Mouse (Mus musculus) cortical plate, adult 2 months (tissue): ENCODE measurements around the gene Sox30. TPM values are rescaled to one million over a fixed set of nuclear protein-coding genes. Genes with fewer than 3 reads are reported as not detected.

Source experiments
- H3K27ac ChIP-seq: fragments of 200-500 bp; 2 replicates; pipeline ENCODE4 v1.5.1; 2012; ENCODE audit warnings: low read length, control low read depth, inconsistent platforms; ENCODE audit not compliant: insufficient read depth
- H3K4me1 ChIP-seq: fragments of 200-500 bp; 2 replicates; pipeline ENCODE4 v1.6.1; 2011; ENCODE audit warnings: low read length; ENCODE audit not compliant: control insufficient read depth, insufficient read depth
- H3K4me3 ChIP-seq: fragments of 200-500 bp; 2 replicates; pipeline ENCODE4 v1.5.1; 2011; ENCODE audit warnings: mild to moderate bottlenecking, low read length, control low read depth; ENCODE audit not compliant: insufficient read depth
- CTCF ChIP-seq: fragments of 200-500 bp; IDR thresholded peaks from 2 replicates; pipeline ENCODE4 v1.5.1; 2011; ENCODE audit warnings: mild to moderate bottlenecking, control low read depth, low read length; ENCODE audit not compliant: insufficient read depth; ENCODE audit errors: extremely low read depth
- POLR2A ChIP-seq: fragments of 200-500 bp; IDR thresholded peaks from 2 replicates; pipeline ENCODE4 v1.6.1; 2011; ENCODE audit warnings: mild to moderate bottlenecking, low read length, control low read depth; ENCODE audit not compliant: insufficient read depth; ENCODE audit errors: extremely low read depth
- polyA plus RNA-seq: library from polyadenylated mRNA; depleted of rRNA; stranded (reverse); fragments of >200 nt; gene quantifications from 2 replicates; pipeline ENCODE4 v1.2.3, GENCODE M21; 2012

Sox30 gene
- polyA plus RNA-seq, 1 experiment: 0.04 TPM

DNA sequence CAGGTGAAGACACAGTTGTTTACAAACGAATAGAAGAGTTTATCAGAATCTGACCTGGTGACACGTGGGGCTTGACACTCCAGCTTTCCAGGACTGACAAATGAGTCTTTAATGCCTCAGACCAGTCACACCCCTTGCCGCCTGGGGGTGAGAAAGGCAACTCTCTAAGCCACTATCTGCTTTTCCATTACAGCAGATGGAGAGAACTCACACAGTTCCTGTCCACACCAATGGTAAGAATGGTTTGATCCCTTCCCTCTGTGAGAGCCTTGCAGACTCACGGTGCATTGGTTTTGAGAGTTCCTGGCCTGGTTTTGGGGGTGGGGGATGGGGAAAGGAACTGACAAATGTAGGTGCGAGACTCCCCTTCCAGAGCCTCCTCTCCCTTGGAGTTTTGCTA is 74.2 kb downstream of the Sox30 start:
- Histone ChIP-seq H3K4me3 (no peak overlapping the region), H3K27ac (no peak overlapping the region), H3K4me1 (no peaks in the 10 kb centered on the region; the same call in 1 of the 2 replicates)
- TF ChIP-seq POLR2A (no peak), CTCF (no peak)

- Histone ChIP-seq H3K4me1 (no peaks in the 10 kb centered on the region; the same call in 1 of the 2 replicates), H3K27ac (no peak overlapping the region), H3K4me3 (peak overlapping the region; percentile 75)
- TF ChIP-seq POLR2A (no peak), CTCF (no peak)
Measured at GRCm38 (mm10) chr11:46054911-46055895, 75.1 kb downstream of the Sox30 start.

DNA sequence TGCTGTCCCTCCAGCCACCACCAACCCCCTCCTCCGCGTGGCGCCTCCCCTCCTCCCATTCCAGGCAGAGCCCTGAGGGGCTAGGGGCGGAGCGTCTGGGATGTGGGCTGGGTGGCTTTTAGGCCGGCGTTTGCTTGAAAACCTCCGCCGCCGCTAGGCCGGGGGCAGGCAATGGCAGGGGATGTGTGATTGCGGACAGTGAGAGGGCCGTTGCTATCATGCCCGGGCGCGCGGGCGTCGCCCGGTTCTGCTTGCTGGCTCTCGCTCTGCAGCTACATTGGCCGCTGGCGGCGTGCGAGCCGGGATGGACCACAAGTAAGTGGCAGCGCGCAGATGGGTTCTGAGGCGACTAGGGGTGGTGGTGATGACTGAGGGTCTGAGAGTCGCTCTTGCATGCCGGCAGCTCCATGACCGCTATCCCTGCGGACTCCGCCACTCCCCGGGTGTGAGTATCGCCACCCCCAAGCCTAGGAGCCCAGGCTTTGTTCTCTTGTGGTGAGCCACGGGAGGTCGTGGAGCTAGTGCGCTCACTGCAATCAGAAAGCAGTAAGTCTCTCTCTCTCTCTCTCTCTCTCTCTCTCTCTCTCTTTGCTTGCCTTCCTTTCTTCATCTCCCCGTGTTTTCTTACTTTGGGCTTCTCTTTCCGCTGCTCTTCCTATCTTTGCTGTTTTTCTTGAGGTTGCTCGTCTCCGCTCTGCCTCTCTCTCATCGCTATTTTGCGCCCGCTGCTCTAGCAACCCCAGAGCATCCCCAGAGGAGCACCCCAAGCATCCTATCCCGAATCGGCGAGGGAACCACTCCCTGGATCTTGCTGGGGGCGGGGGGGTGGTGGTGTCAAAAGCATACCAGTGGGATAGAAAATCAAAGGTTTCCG is 76.0 kb downstream of the Sox30 start, which contains the start of gene Adam19:
TSS of gene Adam19 (plus strand) at position 97 of the 874 bp plus-strand sequence.
- Histone ChIP-seq H3K4me1 (no peaks in the 10 kb centered on the region; the same call in 1 of the 2 replicates), H3K4me3 (peak within 1 kb of the TSS; percentile 75), H3K27ac (peak within 1 kb of the TSS; percentile 51)
- TF ChIP-seq CTCF: no peak
- peak; percentile 29; the same call in 1 of the 2 replicates for TF ChIP-seq POLR2A

DNA sequence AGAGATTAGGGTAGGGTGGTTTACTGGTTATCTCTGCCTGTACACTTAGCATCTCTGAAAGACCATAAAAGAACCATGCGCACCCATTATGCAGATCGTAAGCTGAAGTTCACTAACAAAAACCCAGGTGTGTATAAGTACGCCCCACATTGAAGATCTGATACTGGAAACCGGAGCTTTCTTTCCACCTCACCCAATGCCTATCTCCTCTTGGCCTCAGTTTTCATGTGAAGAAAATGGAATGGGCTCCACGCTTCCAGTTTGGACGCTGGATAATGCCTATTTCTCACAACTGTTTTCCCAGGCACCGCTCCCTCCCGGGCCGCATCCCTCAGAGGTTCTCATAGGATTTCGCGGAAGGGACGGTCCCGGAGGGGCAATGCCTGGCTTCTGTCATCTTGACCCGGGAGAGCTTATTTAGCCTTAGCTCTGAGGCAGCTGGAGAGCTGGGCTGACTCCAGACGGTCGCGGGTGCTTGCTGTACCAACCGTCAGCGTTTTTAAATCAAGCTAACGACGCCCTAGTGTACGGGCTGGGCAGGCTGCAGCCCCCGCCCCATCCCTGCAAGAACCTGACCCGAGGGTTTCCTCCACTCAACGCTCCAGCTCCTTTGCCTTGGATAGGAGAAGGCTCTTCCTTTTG is 76.8 kb downstream of the Sox30 start:
- no peak for TF ChIP-seq POLR2A
- no peak for TF ChIP-seq CTCF
- no peaks in the 10 kb centered on the region; the same call in 1 of the 2 replicates for H3K4me1 ChIP-seq
- H3K27ac ChIP-seq: no peak overlapping the region
- H3K4me3 ChIP-seq: peak overlapping the region; percentile 75

DNA sequence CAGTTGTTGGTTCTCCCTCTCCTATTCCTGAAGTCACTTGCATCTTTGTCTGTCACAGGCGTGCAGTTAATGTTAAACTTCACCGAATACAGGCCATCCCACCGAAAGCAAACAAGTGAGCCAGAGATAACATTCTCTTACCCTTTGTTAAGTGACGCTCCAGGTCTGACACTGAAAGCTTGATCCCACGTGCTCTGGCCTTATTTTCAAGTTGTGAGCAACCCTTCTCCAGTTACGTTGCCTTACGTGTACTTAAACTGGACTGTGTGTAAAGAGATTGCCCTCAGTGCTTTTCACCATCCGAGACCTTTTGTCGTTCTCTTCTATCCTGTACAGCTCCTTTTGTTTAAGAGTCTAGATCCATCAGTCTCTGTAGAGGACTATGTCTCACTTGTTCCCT is 77.9 kb downstream of the Sox30 start:
- TF ChIP-seq POLR2A (no peak), CTCF (no peak)
- Histone ChIP-seq H3K4me3 (no peak overlapping the region), H3K4me1 (peaks cover 2% of the 10 kb centered on the region; the same call in 1 of the 2 replicates), H3K27ac (no peak overlapping the region)

DNA sequence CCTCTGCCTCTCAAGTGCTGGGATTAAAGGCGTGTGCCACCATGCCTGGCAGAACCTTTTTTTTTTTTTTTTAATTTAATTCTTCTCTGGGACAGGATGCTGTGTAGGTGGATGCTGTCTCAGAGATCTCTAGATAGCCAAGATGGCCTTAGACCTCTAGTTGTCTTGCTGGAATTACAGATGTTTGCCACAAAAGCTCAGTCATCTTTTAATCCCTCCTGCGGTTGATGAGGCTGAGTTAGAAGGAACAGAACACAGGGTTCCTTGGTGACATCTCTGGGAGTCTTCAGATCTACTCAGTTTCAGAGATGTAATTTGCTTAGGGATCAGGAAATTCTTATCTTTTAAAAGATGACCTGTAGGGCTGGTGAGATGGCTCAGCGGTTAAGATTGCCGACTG is 78.8 kb downstream of the Sox30 start:
- TF ChIP-seq CTCF: no peak
- no peak for TF ChIP-seq POLR2A
- Histone ChIP-seq H3K4me3 (no peak overlapping the region), H3K27ac (no peak overlapping the region), H3K4me1 (peaks cover 4% of the 10 kb centered on the region; the same call in 1 of the 2 replicates)

DNA sequence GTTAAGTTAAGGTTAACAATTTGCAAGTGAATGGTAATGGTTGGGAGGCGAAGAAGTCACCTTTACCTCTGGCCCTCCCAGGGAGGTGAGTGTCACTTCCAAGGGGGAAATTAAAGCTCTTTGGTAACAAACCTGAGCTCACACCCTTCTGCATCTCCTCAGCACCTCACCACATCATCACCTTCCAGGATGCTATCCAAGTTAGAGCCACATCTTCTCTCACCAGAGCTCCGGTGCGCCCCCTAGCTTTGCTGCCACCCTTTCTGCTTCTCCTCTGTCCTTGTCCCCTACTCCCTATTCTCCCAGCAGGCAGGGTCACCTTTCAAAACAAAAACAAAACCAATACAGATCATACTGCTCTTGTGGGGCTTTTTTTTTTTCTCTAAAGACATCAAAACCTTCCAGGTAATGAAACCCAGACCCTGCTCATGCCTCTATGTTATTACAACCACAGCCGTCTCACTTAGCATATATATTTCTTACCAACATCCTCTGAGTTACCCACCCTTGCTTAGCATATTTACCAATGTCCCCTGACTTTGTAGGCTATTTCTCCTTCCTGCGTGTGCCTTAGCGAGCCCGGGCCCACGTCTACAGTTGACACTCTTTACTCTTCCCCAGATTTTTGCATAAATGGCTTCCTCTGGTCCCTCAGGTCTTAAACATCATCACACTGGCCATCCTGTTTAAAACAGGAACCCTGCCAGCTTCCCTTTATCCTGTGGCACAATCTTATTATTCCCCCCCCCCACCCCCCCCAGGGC is 80.0 kb downstream of the Sox30 start:
- Histone ChIP-seq H3K4me3 (no peak overlapping the region), H3K4me1 (peaks cover 4% of the 10 kb centered on the region; the same call in 1 of the 2 replicates), H3K27ac (no peak overlapping the region)
- TF ChIP-seq CTCF (0 out of 2 replicates have a peak, but pooled peaks have one; percentile 5), POLR2A (no peak)

DNA sequence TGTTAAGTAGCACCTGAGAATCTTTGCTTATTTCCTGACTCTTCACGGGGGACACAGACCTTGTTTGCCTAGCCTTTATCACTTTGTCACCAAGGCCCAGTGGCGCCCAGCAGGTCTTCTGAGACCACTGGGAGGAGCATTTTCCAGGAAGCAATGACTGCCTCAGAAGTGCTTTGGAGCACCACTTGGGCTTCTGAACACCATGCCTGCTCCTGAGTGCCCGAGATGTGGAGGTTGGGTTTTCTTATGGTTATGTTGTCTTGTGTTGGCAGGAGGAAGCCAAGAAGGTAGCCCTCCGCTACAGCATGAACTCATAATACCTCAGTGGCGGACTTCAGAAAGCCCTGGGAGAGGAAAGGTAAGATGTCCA is 80.5 kb downstream of the Sox30 start:
- Histone ChIP-seq H3K27ac (no peak overlapping the region), H3K4me1 (peaks cover 4% of the 10 kb centered on the region; the same call in 1 of the 2 replicates), H3K4me3 (no peak overlapping the region)
- TF ChIP-seq CTCF (no peak), POLR2A (no peak)
